Mouse (Mus musculus) gastrocnemius, postnatal 14 days (tissue): ENCODE measurements around the gene Lat2. TPM values are rescaled to one million over a fixed set of nuclear protein-coding genes. Genes with fewer than 3 reads are reported as not detected.

ENCODE experiments used
- DNase-seq: peaks from one replicate; pipeline ENCODE4 v3.0.0; 2021; ENCODE audit warnings: mixed read lengths
- intact Hi-C: fragments of 180-260 bp; cut with DNase I; formaldehyde crosslinking; loops from one replicate; pipeline ENCODE4 v1.15.1; 2025; ENCODE audit warnings: low total_unique reads
- microRNA-seq, 2 experiments: library from miRNA; unstranded; fragments of <30 nt; microRNA quantifications; one replicate each; pipeline ENCODE4 v1.2.0; 2021
- total RNA-seq, 2 experiments: library from RNA; stranded (reverse); gene quantifications; 2 replicates each; pipeline ENCODE4 v1.2.3; 2021

Lat2 gene
- total RNA-seq, 2 experiments from 2014 or later: 1.3 to 1.5 TPM

- DNase-seq: no peak
- intact Hi-C loops: no loop called here
Measured at GRCm38 (mm10) chr5:134550836-134551232, 64.0 kb downstream of the Lat2 start.

Small RNAs within 50 kb of the gene (microRNA-seq; reads per million reads assigned to microRNA genes)
- gene Mir7228: 0 reads per million in 2 experiments

Other genes with a start within 250 kb of the Lat2 start
- 10 to 100 TPM in 1 of 2 experiments, 1 to 10 TPM in 1; 9.5 to 10.7 TPM for gene Gtf2ird1, start 158.3 kb downstream of the Lat2 start, total RNA-seq
- 1 to 10 TPM; 6.4 to 8.4 TPM for gene Clip2, start 62.6 kb downstream of the Lat2 start, total RNA-seq
- under 1 TPM in 1 of 2 experiments, not detected in 1; 0.29 TPM for gene Syna, start 54.9 kb downstream of the Lat2 start, total RNA-seq
- 10 to 100 TPM; 12.4 to 14.1 TPM for gene Rfc2, start 33.7 kb downstream of the Lat2 start, total RNA-seq
- gene Eif4h, start 24.5 kb upstream of the Lat2 start, total RNA-seq: 100 to 1,000 TPM; 110 to 114 TPM
- 1 to 10 TPM; 5.5 to 7.2 TPM for gene Limk1, start 73.6 kb upstream of the Lat2 start, total RNA-seq
- gene Eln, start 132.3 kb upstream of the Lat2 start, total RNA-seq: 100 to 1,000 TPM; 123 to 198 TPM